Comparison of ENCODE assay signal across 19 mouse cellular contexts in genomic region chr10:66937116-66937515, GRCm38 (mm10).
A peak's percentile ranks its signal among the peaks of the same experiment; 100 is the strongest.
DNase-seq lines count a peak whose midpoint lies in the region; ATAC-seq lines count a peak whose summit lies in the region.
"Had no signal": no experiment of that assay in that cellular context is flagged by ENCODE, and none has a peak within 500 bp of the region (broad histone marks: within the 10 kb centered on the region; RNA-seq: fewer than 3 reads in every experiment).

No protein-coding gene starts in this region.

- H3K9ac ChIP-seq in heart, embryonic 11.5 days (ENCODE audit: low read depth, low read length): no peak overlapping the region
- H3K9ac ChIP-seq: forebrain, embryonic 13.5 days; heart, embryonic 12.5 days; liver, embryonic 12.5 days had no signal

- peak; percentile 97 for DNase-seq in heart, adult 11 months
- DNase-seq in spleen, postnatal 36 days (ENCODE audit: low spot score in 2 of 2): peak; percentile 67 to 70
- DNase-seq in spleen, adult 12 weeks (ENCODE audit: low spot score): no peak
- DNase-seq in splenic B cell, adult 2 months (ENCODE audit: low read depth, low spot score): peak; percentile 67
- DNase-seq in yolk sac, embryonic 10.5 days (ENCODE audit: low spot score): no peak
- DNase-seq in left cerebral cortex, postnatal 4 days: no peak
- DNase-seq: adrenal gland, postnatal 25 days; cerebellum, adult 18-20 months; kidney, adult 11 months; lung, postnatal 14 days; midbrain, embryonic 14.5 days; thymus, postnatal 14 days had no signal

- H3K27me3 ChIP-seq in heart, embryonic 11.5 days (ENCODE audit: control insufficient read depth, insufficient read depth, low read length): no peaks in the 10 kb centered on the region
- H3K27me3 ChIP-seq in splenic B cell, adult 2 months (ENCODE audit: control insufficient read depth, insufficient read depth, low read length, poor library complexity, severe bottlenecking): no peaks in the 10 kb centered on the region
- H3K27me3 ChIP-seq: forebrain, embryonic 13.5 days; heart, embryonic 12.5 days; liver, embryonic 12.5 days had no signal

- H3K4me3 ChIP-seq in heart, embryonic 11.5 days (ENCODE audit: low read depth, low read length): no peak overlapping the region
- H3K4me3 ChIP-seq: forebrain, embryonic 13.5 days; heart, embryonic 12.5 days; hindbrain, embryonic 10.5 days; layer of hippocampus, adult 2 months; liver, embryonic 12.5 days had no signal

- H3K4me1 ChIP-seq in heart, embryonic 11.5 days (ENCODE audit: control insufficient read depth, insufficient read depth, low read length): no peaks in the 10 kb centered on the region
- H3K4me1 ChIP-seq: forebrain, embryonic 13.5 days; hindbrain, embryonic 10.5 days; liver, embryonic 12.5 days had no signal

- 85% methylated on average over 13 of the region's 13 CpGs for WGBS in heart, embryonic 11.5 days (ENCODE audit: insufficient replicate concordance)

- no peak overlapping the region for H3K4me2 ChIP-seq in heart, embryonic 11.5 days
- H3K4me2 ChIP-seq: forebrain, embryonic 13.5 days; heart, embryonic 12.5 days; liver, embryonic 12.5 days had no signal

- no peak for ATAC-seq in heart, embryonic 11.5 days (replicated peaks; ENCODE audit: insufficient number of reproducible peaks, low FRiP score, low TSS enrichment)
- ATAC-seq in granulocyte monocyte progenitor cell, adult 5-6 weeks (replicated peaks; ENCODE audit: poor library complexity, severe bottlenecking): peak; percentile 91
- ATAC-seq: forebrain, embryonic 13.5 days; liver, embryonic 12.5 days had no signal

- no peak overlapping the region for H3K27ac ChIP-seq in heart, embryonic 11.5 days (ENCODE audit: low read depth, low read length)
- H3K27ac ChIP-seq: forebrain, embryonic 13.5 days; hindbrain, embryonic 10.5 days; liver, embryonic 12.5 days had no signal

- intact Hi-C loops in left cerebral cortex, postnatal 4 days (cut with DNase I): no loop called here

- H3K9me3 ChIP-seq in heart, embryonic 11.5 days (replicated peaks; ENCODE audit: control insufficient read depth, low read length): no peaks in the 10 kb centered on the region
- H3K9me3 ChIP-seq: forebrain, embryonic 13.5 days; heart, embryonic 12.5 days; hindbrain, embryonic 10.5 days; liver, embryonic 12.5 days had no signal

- H3K36me3 ChIP-seq in heart, embryonic 11.5 days (ENCODE audit: control insufficient read depth, insufficient read depth, low read length): no peaks in the 10 kb centered on the region
- no peaks in the 10 kb centered on the region for H3K36me3 ChIP-seq in splenic B cell, adult 2 months (ENCODE audit: control insufficient read depth, insufficient read depth, low read length, poor library complexity, severe bottlenecking)
- H3K36me3 ChIP-seq: heart, embryonic 12.5 days; hindbrain, embryonic 10.5 days; liver, embryonic 12.5 days had no signal

Comparison
In these comparisons a context has a peak if more than half of its experiments do, and no peak if none do; other contexts are left out.
1. DNase-seq: peak in heart, adult 11 months (single experiment), spleen, postnatal 36 days (2 of 2) and splenic B cell, adult 2 months (single experiment); none in spleen, adult 12 weeks (single experiment), yolk sac, embryonic 10.5 days (single experiment) and left cerebral cortex, postnatal 4 days (single experiment).